Mouse (Mus musculus): ENCODE data around the gene Pole4. TPM values are rescaled to one million over a fixed set of nuclear protein-coding genes. Genes with fewer than 3 reads are reported as not detected.
A peak's percentile ranks its signal among the peaks of the same experiment; 100 is the strongest.
"Not testable (repeated sequence)": the region's sequence is repeated elsewhere in the genome, so short reads cannot be mapped to it uniquely, and the experiment has no call there.

Pole4 gene
- polyA plus RNA-seq, 1 experiment, result 46.6 TPM

DNA sequence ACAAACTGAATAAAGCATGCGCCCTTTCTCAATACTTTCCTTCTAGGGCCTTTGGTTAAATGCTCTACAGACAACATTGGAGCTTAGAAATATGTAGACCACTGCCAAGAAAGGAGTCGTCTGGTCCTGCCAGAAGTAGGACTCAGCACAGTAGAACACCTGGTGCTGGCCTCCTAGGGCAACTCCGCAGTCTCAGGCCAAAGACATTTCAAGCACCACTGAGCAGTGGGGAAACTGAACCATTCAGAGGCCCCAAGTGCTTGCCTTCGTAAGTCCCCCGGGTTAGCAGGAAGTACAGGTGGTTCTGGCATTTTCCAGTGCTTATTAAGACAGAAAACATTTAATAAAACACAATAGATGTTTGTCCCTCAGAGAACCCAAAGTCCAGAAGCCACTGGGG, 9.7 kb upstream of the Pole4 start:
- TF ChIP-seq POLR2A (IDR thresholded peaks at IDR 0.05; ENCODE audit: borderline replicate concordance, extremely low read depth, insufficient read depth, insufficient read length, poor library complexity, severe bottlenecking) (no peak), CTCF (IDR thresholded peaks at IDR 0.05; ENCODE audit: borderline replicate concordance, extremely low read depth, insufficient read depth, insufficient read length) (no peak)
- DNase-seq (ENCODE audit: low read depth), result no peak

DNA sequence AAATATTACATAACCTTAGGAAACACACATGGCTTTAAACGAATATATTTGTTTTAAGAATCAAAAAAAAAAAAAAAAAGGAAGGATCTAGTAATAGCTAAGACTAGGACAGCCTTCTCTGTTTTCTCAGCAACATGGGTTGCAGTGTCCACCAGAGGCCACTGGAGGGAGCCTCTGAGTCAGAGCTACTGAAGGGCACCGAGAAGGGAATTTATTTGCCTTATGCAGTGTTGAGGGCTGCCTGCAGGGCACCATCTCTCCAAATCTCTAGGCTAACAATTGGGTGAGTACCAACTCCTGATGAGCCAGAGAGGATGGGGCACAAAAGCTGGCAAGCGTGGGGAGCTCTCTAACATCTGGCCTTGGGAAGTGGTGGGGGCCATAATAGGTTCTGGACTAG, 9.1 kb upstream of the Pole4 start:
- peak; percentile 68 for DNase-seq (ENCODE audit: low read depth)
- TF ChIP-seq POLR2A (IDR thresholded peaks at IDR 0.05; ENCODE audit: borderline replicate concordance, extremely low read depth, insufficient read depth, insufficient read length, poor library complexity, severe bottlenecking) (no peak), CTCF (IDR thresholded peaks at IDR 0.05; ENCODE audit: borderline replicate concordance, extremely low read depth, insufficient read depth, insufficient read length) (peak; percentile 93)

DNA sequence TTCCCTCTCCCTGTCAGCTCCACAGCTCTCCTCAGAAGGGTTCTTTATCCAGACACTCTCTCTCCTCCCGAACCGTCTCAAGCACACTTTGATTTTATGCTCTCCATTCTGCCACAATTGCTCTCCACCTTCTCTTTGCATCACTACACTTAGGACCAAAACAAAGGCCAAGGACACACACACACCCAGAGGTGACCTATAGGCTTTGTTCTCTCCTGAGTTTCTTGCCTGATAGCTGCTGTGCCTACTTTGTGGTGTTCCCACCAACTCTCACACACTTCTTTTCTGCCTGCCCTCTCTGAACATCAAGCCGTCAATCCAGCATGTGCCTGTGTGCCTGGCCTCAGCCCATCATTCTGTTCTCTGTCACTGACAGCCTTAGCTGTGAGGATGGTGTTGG, 2.6 kb upstream of the Pole4 start:
- DNase-seq (ENCODE audit: low read depth), result no peak
- TF ChIP-seq POLR2A (IDR thresholded peaks at IDR 0.05; ENCODE audit: borderline replicate concordance, extremely low read depth, insufficient read depth, insufficient read length, poor library complexity, severe bottlenecking) (no peak), CTCF (IDR thresholded peaks at IDR 0.05; ENCODE audit: borderline replicate concordance, extremely low read depth, insufficient read depth, insufficient read length) (no peak)

DNA sequence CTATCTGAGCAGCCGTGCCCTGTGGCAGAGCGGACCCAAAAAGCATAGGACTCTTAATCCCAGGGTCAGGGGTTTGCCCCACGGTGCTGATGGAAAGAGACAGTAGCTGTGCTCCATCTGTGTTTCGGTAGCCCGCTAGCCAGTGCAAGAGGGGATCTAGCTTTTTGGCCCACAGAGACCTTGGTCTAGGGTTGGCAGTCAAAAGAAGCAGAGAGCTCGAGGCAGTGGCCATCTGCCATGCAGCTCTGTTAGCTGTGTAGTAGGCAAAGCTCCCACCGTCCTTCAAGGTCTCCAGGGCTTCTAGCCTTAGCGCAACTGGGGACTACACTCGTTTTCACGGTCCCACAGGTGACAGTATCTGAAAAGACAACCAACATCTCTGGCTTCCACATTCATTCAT, 2.1 kb upstream of the Pole4 start:
- no peak for DNase-seq (ENCODE audit: low read depth)
- TF ChIP-seq POLR2A (IDR thresholded peaks at IDR 0.05; ENCODE audit: borderline replicate concordance, extremely low read depth, insufficient read depth, insufficient read length, poor library complexity, severe bottlenecking) (no peak), CTCF (IDR thresholded peaks at IDR 0.05; ENCODE audit: borderline replicate concordance, extremely low read depth, insufficient read depth, insufficient read length) (no peak)

DNA sequence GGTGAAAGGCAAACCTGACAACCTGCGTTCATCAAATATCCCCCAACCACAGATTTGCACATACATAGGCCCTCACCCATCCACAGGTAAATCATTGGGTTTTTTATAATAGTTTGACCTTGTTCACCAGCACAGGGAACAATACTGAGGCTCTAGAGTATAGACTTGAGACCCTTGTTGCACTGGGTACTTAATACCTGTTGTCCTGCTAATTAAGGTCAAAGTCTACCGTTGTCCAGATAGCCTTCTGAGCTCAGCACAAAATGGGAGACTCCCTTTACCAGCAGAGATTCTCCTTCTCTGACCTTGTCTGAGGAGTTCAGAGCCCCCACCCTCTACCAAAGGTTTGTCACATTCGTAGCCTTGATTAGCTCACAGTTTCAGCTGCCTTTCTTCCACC, 1.5 kb downstream of the Pole4 start:
- TF ChIP-seq CTCF (IDR thresholded peaks at IDR 0.05; ENCODE audit: borderline replicate concordance, extremely low read depth, insufficient read depth, insufficient read length) (no peak), POLR2A (IDR thresholded peaks at IDR 0.05; ENCODE audit: borderline replicate concordance, extremely low read depth, insufficient read depth, insufficient read length, poor library complexity, severe bottlenecking) (no peak)
- DNase-seq (ENCODE audit: low read depth), result no peak

DNA sequence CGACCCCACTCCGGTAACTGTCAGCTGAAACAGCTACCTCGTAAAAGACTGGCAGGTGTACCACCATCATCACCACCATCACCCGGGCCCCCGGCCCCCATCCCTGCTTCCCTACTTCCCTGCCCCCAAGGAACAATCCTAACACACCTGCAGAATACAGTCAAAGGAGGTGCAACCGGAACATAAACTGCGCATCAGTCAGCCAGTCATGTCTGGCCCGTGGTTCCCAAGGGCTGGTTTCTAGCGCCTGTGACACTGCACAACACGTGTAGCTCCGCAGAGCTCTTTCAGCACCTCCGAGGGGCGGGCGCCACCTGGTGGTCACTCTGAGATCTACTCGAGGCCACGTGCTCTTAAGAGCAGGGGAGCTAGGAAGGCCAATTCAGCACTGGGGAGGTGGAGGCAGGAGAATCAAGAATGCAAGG, 2.6 kb downstream of the Pole4 start:
- TF ChIP-seq CTCF (IDR thresholded peaks at IDR 0.05; ENCODE audit: borderline replicate concordance, extremely low read depth, insufficient read depth, insufficient read length) (peak; percentile 94), POLR2A (IDR thresholded peaks at IDR 0.05; ENCODE audit: borderline replicate concordance, extremely low read depth, insufficient read depth, insufficient read length, poor library complexity, severe bottlenecking) (no peak)
- peak; percentile 93 for DNase-seq (ENCODE audit: low read depth)

DNA sequence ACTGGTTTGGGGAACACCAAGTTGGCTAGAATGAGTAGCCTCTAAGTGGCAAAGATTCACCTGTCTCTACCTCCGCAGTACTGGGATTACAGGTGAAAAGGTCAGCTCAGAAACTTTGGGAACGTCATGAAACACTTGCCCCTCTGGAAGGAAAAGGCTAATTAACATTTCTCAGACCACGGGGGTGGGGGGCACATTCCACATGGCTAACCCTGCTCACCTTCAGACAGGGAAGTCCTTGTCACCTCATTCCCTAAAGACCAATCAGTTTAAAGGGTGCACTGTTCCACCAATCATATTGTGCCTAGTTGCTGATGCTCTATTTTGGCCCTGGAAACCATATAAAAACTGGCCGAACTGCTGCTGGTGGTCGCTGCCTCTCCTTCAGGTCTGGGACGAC, 3.9 kb downstream of the Pole4 start:
- TF ChIP-seq POLR2A (IDR thresholded peaks at IDR 0.05; ENCODE audit: borderline replicate concordance, extremely low read depth, insufficient read depth, insufficient read length, poor library complexity, severe bottlenecking) (no peak), CTCF (IDR thresholded peaks at IDR 0.05; ENCODE audit: borderline replicate concordance, extremely low read depth, insufficient read depth, insufficient read length) (no peak)
- DNase-seq (ENCODE audit: low read depth), result no peak

DNA sequence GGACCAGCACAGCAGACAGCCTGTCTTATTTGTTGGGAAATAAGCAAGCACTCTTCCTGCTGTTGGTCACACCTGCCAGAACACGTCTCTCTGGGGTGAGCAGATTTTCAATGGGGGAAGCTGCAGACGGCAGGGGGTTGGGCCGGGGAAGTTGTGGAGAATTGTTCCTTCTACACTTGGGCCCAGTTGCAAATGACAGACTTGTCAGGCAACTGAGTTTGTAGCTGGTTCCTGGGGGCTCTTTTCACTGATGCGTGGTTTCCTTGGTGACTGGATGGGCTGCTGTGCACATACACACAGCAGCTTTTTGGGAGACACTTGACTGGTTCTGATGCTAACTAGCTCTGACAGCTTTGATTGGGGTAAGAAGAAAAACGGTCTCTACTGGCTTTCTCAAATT, 5.3 kb downstream of the Pole4 start:
- DNase-seq (ENCODE audit: low read depth), result peak; percentile 67

DNA sequence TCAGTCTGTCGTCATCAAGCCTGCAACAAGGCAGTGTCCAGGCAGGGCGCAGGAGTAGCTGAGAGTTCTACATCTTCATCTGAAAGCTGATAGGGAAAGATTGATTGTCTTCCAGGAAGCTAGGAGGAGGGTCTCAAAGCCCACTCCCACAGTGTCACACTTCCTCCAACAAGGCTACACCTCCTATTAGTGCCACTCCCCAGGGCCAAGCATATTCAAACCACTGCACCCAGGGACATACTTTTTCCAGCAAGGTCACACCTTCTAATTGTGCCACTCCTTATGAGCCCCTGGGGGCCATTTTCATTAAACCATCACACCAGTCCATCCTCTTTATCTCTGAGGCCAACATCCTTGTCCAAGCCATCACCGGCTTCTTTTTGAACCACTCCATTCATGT, 8.4 kb downstream of the Pole4 start:
- TF ChIP-seq POLR2A (IDR thresholded peaks at IDR 0.05; ENCODE audit: borderline replicate concordance, extremely low read depth, insufficient read depth, insufficient read length, poor library complexity, severe bottlenecking) (no peak), CTCF (IDR thresholded peaks at IDR 0.05; ENCODE audit: borderline replicate concordance, extremely low read depth, insufficient read depth, insufficient read length) (no peak)
- DNase-seq (ENCODE audit: low read depth), result no peak

More for the DNA sequence above, 5.3 kb downstream of the Pole4 start:
- no peak for TF ChIP-seq POLR2A (IDR thresholded peaks at IDR 0.05; ENCODE audit: borderline replicate concordance, extremely low read depth, insufficient read depth, insufficient read length, poor library complexity, severe bottlenecking)
- TF ChIP-seq CTCF (IDR thresholded peaks at IDR 0.05; ENCODE audit: borderline replicate concordance, extremely low read depth, insufficient read depth, insufficient read length), result no peak

DNA sequence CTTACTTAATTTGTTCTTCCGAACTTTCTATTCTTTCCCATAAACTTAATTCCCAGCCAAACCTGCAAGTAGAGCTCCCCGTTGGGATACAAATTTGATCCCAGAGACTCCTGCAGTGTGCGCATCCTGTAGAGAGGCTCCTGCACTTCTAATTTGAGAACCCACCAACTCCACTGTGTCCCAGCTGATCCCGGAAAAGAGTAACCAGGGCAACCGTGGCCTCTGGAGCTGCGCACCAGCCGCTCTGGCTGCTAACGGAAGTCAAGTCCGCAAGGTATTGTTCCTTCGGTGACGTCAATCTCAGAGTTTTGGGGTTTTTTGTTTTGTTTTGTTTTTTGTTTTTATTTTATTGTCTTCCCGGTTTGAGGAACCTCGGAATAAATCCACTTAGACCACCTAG, 10.5 kb downstream of the Pole4 start:
- peak; percentile 42 for DNase-seq (ENCODE audit: low read depth)

DNA sequence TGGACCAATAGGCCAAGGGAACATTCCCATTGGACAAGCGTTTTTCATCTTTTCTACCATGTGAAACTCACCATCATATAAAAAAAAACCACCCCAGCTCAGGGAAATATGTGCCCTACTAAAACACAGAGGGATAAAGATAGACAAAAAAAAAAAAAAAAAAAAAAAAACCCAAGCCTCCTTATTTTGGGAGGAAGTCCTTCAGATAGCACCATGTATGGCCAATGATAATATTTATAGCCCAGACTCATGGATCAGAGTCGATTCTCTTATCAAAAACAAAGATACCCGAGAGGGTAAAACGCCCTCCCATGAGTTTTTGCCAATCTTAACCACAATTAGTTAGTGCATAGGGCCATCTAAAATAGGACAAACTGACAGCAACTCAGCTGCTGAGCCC, 15.7 kb downstream of the Pole4 start:
- DNase-seq (ENCODE audit: low read depth), result no peak
- TF ChIP-seq POLR2A (IDR thresholded peaks at IDR 0.05; ENCODE audit: borderline replicate concordance, extremely low read depth, insufficient read depth, insufficient read length, poor library complexity, severe bottlenecking) (no peak), CTCF (IDR thresholded peaks at IDR 0.05; ENCODE audit: borderline replicate concordance, extremely low read depth, insufficient read depth, insufficient read length) (no peak)

More for the DNA sequence above, 10.5 kb downstream of the Pole4 start:
- no peak for TF ChIP-seq CTCF (IDR thresholded peaks at IDR 0.05; ENCODE audit: borderline replicate concordance, extremely low read depth, insufficient read depth, insufficient read length)
- TF ChIP-seq POLR2A (IDR thresholded peaks at IDR 0.05; ENCODE audit: borderline replicate concordance, extremely low read depth, insufficient read depth, insufficient read length, poor library complexity, severe bottlenecking), result no peak

DNA sequence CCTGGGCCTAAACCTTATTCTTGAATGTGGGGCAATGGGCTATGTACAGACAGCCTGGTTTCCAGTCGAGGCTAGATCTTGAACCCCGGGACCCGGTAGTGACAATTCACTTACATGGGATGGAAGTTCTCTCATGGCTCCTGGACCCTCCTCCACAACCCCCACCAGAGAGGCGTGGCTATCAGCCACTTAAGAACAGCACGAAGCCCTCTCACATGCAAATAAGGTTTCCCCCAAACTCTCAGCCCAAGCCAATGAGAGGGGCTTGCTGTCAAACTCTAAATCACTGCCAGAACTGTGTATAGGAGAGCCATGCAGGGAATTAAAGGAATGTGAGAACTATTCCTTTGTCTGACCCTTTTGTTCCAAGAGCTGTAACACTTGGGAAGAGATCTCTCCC, 16.6 kb downstream of the Pole4 start:
- peak; percentile 48 for DNase-seq (ENCODE audit: low read depth)

DNA sequence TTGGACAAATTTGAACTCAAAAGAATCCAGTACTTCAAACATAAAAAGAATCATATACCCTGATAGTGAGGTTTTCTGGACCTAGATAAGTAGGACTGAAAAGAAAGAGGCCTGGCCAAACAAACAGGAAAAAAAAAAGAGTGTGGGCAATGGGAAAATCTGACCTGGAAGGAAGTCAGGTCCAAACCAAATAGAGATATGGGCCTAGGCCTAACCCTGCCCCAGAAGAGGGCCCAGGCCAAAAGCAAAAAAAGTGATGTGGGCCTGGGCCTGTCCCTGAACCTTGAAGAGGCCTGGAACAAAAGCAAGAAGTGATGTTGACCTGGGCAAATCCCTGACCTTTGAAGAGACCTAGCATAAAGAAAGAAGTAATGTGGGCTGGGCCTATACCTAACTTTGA, 21.0 kb downstream of the Pole4 start:
- DNase-seq (ENCODE audit: low read depth), result no peak

DNA sequence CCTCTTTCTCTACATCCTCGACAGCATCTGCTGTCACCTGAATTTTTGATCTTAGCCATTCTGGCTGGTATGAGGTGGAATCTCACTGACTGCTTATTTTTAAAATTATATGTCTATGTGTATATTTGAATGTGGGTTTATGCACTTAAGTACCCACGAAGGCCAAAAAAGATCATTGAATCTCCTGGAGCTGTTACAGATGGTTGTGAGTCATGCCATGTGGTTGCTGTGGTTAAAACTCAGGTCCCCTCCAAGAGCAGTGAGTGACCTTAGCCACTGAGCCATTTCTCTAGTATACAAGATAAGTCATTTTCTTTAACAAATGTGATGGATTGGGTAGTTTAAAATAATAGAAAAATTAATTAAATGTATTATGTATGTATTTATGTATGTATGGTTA, 25.9 kb downstream of the Pole4 start:
- not testable (repeated sequence) for DNase-seq (ENCODE audit: low read depth)

More for the DNA sequence above, 21.0 kb downstream of the Pole4 start:
- no peak for TF ChIP-seq POLR2A (IDR thresholded peaks at IDR 0.05; ENCODE audit: borderline replicate concordance, extremely low read depth, insufficient read depth, insufficient read length, poor library complexity, severe bottlenecking)
- TF ChIP-seq CTCF (IDR thresholded peaks at IDR 0.05; ENCODE audit: borderline replicate concordance, extremely low read depth, insufficient read depth, insufficient read length), result no peak

DNA sequence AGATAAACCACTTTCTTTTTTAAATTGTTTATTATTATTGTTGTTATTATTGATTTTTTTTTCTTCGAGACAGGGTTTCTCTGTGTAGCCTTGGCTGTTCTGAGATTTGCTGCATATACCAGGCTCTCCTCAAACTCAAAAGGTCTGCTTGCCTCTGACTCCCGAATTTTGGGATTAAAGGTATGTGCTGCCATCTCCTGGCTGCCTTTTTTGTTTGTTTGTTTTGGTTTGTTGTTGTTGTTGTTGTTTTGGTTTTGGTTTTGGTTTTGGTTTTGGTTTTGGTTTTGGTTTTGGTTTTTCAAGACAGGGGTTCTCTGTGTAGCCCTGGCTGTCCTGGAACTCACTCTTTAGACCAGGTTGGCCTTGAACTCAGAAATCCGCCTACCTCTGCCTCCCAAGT, 27.5 kb downstream of the Pole4 start:
- DNase-seq (ENCODE audit: low read depth), result not testable (repeated sequence)

All from brain, embryonic 14.5 days (tissue).